Mouse (Mus musculus): ENCODE results near the gene Tubb5.
"Not testable (repeated sequence)": the region's sequence is repeated elsewhere in the genome, so short reads cannot be mapped to it uniquely, and the experiment has no call there.

Tubb5 gene

GRCm38 (mm10) chr17:35860831-35861197 lies 22.7 kb upstream of the Tubb5 start:
- DNase-seq (ENCODE audit: low spot score), result no peak

DNA sequence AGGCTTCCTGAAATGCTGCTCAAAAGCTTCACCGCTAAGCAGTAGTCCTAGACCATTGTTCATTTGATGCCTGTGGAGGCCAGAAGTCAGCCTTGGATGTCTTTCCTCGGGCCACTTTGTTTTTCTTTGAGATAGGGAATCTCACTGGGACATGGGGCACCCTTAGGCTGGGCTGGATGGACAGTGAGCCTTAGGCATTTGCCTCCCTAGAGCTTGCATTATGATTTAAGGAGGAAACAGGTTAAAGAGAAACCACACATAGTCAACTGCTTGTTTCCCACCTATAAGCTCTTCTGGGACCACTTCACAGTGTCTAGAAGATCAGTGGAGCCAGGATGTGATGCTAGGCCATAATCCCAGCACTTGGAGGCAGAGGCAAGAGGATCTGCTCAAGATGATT lies 21.7 kb upstream of the Tubb5 start:
- DNase-seq (ENCODE audit: low spot score), result no peak

DNA sequence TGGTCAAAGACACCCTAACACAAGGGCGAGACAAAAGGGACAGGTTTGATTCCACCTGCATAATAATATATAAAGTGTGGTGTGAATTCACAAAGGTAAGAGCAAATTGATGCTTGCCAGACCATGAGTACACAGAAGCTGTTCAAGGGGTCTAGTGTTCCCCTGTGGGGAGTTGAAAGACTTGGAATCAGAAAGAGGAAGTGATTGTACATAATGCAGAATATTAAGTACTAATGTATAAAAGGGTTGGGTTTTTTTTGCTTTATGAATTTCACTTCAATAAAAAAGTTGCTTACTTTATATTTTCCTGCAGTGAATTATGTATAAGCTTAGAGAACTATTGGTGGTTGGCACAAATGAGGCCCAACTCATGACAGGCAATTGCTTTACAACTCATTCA lies 21.3 kb upstream of the Tubb5 start:
- no peak for DNase-seq (ENCODE audit: low spot score)

GRCm38 (mm10) chr17:35850974-35851373 lies 12.9 kb upstream of the Tubb5 start:
- DNase-seq (ENCODE audit: low spot score), result no peak

GRCm38 (mm10) chr17:35848112-35848511 lies 10.0 kb upstream of the Tubb5 start:
- DNase-seq (ENCODE audit: low spot score), result no peak

GRCm38 (mm10) chr17:35843514-35843913 lies 5.4 kb upstream of the Tubb5 start:
- no peak for DNase-seq (ENCODE audit: low spot score)

DNA sequence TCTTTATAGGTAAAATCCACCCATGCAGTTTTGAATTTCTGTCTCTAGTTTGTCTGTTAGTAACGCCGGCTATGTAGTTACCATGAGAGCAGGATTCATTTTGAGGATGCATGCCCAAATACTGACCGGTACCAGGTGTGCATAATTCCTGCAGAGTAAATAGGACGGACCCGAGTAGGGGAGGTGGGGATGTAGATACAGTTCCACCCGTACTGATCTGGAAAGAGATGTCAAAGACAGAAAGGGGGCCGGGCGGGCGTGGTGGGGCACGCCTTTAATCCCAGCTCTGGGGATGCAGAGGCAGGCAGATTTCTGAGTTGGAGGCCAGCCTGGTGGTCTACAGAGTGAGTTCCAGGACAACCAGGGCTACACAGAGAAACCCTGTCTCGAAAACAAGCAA lies 3.9 kb upstream of the Tubb5 start:
- DNase-seq (ENCODE audit: low spot score), result no peak

- DNase-seq (ENCODE audit: low spot score), result peak; percentile 100
Observed at GRCm38 (mm10) chr17:35841076-35841950, 3.2 kb upstream of the Tubb5 start, which contains the start of gene Mdc1. TSS of gene Mdc1 (plus strand) at chr17:35841515.

GRCm38 (mm10) chr17:35840561-35840960 lies 2.5 kb upstream of the Tubb5 start:
- DNase-seq (ENCODE audit: low spot score), result no peak

- not testable (repeated sequence) for DNase-seq (ENCODE audit: low spot score)
Observed at GRCm38 (mm10) chr17:35839002-35839401, 896 bp upstream of the Tubb5 start.

DNA sequence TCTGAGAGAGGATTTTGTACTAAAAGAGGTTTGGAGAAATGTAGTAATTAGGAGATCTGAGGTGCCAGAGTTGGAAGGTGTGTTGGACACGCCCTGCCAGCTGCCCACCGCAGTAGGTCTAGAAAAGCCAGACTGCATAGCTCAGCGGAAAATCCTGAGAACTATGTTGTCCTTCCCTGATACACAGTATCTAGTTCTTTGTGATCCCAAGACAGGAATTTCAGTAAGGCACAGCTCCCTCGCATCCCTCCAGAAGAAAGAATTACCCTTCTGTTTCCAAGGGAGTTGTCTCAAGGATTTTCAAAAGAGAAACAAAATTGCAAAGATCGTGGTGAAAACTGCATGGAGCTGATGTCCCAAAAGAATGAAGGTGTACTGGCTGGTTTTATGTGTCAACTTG lies 464 bp upstream of the Tubb5 start:
- DNase-seq (ENCODE audit: low spot score), result no peak

- DNase-seq (ENCODE audit: low spot score), result peak; percentile 54
Observed at GRCm38 (mm10) chr17:35837487-35837886, 619 bp downstream of the Tubb5 start.

GRCm38 (mm10) chr17:35836991-35837422 lies 1.1 kb downstream of the Tubb5 start:
- DNase-seq (ENCODE audit: low spot score), result peak; percentile 88

DNA sequence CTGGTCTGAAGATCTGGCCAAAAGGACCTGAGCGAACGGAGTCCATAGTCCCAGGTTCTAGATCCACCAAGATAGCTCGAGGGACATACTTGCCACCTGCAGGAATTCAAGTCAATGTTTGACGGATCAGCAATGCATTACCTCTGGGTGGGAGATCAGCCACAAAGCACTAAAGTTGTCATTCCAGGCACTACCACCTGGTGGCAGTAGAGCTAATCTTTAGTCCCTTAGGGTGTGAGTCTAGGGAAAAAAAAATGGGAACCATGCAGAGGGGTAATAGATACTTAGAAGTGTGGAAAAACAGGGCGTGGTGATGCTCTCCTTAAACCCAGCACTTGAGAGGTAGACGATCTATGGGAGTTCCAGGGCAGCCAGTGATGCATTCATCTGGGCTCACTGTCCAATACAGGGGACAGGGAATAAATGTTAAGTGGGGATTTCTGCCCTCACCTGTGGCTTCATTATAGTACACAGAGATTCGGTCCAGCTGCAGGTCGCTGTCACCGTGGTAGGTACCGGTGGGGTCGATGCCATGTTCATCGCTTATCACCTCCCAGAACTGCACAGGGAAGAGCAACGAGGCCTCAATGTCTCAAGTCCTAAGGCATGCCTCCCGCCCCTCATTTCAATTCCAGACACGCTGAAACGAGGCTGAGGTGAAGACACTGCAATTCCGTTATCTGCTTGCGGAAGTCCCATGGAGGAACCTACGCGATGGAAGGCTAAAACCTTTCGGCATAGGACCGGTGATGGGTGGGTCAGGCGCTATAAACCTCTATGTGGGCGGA lies 1.7 kb downstream of the Tubb5 start:
- peak; percentile 88 for DNase-seq (ENCODE audit: low spot score)

DNA sequence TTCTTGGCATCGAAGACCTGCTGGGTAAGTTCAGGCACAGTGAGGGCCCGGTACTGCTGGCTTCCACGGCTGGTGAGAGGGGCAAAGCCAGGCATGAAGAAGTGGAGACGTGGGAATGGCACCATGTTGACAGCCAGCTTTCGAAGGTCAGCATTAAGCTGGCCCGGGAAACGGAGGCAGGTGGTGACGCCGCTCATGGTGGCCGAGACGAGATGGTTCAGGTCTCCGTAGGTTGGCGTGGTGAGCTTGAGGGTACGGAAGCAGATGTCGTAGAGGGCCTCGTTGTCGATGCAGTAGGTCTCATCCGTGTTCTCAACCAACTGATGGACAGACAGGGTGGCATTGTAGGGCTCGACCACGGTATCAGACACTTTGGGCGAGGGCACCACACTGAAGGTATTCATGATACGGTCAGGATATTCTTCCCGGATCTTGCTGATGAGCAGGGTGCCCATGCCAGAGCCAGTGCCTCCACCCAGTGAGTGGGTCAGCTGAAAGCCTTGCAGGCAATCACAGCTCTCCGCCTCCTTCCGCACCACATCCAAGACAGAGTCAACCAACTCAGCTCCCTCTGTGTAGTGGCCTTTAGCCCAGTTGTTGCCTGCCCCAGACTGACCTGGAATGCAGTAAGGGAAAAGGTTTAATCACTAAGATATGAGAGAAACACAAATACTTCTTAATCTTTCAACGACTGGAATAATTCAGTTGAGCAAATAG lies 2.5 kb downstream of the Tubb5 start:
- no peak for DNase-seq (ENCODE audit: low spot score)

DNA sequence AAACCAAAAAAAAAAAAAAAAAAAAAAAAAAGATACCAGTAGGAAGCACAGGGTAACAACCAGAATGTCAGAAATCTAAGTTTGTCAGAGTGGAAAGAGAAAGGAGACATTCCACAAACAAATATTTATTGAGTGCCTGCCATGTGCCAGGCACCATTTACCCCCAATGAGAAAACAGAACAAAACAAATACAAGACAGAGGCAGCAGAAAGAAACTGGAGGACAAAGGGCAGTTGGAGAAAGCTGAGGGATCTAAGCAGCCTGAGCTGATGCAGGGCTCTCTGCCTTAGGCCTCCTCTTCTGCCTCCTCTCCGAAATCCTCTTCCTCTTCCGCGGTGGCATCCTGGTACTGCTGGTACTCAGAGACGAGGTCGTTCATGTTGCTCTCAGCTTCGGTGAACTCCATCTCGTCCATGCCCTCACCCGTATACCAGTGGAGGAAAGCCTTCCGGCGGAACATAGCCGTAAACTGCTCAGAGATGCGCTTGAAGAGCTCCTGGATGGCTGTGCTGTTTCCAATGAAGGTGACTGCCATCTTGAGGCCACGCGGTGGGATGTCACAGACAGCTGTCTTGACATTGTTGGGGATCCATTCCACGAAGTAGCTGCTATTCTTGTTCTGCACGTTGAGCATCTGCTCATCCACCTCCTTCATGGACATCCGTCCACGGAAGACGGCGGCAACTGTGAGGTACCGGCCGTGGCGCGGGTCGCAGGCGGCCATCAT lies 3.2 kb downstream of the Tubb5 start:
- no peak for DNase-seq (ENCODE audit: low spot score)

DNA sequence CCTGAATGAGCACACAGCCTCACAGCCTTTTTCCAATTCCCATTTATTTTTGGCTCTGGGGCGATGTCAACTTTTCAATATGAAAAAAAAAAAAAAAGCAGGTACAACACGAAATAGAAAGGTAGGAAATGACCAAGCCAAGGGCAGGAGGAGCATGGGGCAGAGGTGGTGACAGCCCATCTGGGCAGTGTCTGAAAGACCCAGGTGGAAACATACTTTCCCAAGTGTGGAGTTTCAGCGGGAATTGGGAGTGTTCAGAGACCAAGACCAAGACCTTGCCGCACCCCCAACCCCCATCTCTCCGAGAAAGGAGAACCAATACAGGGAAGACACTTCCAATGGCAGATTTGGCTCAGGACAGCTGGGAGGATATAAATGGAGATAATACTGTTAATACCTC lies 4.2 kb downstream of the Tubb5 start:
- no peak for DNase-seq (ENCODE audit: low spot score)

DNA sequence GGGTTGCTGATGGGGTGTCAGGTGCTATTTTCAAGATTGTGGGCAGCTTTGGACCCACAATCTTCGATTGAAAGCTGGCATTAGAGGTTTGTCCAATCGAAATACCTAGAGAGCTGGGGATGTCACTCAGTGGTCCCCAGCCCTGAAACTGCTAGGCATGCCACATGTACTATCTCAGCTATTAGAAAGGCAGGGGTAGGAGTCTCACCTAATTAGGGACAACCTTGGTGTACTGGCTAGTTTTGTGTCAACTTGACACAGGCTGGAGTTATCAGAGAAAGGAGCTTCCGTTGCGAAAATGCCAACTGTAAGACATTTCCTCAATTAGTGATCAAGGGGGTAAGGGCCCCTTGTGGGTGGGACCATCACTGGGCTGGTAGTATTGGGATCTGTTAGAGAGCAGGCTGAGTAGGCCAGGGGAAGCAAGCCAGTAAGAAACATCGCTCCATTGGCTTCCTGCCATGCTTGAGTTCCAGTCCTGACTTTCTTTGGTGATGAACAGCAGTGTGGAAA lies 4.8 kb downstream of the Tubb5 start:
- no peak for DNase-seq (ENCODE audit: low spot score)

DNA sequence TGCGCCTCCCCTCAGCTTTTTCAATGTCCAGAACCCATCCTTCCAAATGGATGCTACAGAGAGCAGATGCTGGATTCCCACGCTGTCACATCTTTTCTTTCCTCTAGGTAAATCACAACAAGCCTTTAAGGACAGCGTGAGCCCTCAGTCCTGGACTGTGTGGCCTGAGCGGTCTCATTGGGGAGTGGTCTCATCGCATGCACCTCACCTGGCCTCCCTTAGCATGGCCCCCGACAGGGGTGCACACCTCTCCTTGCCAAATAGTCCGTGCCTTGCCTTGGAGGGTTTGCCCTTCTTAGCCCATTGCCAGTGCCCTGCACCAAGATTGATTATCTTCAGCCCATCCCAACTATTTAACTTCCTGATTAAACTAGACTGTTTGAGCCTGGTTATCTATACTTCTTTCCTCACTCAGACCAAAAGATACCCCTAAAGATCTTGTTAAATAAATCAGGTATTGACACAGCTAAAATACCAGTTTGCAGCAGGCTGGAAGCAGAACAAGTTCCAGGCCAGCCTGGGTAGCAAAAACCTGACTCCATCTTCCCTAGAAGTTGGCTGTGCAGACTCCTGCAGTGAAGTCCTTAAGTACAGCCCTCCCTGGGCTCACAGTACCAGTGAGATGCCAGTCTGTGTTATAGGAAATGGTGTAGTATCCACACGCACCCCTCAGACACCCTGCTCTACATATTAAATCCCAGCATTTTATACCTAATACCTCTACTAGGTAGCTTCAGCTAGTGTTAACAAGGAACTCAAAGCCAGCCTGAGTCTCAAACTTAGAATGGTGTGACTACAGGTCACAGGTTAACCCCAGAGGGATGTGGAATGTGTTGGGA lies 5.5 kb downstream of the Tubb5 start:
- no peak for DNase-seq (ENCODE audit: low spot score)

DNA sequence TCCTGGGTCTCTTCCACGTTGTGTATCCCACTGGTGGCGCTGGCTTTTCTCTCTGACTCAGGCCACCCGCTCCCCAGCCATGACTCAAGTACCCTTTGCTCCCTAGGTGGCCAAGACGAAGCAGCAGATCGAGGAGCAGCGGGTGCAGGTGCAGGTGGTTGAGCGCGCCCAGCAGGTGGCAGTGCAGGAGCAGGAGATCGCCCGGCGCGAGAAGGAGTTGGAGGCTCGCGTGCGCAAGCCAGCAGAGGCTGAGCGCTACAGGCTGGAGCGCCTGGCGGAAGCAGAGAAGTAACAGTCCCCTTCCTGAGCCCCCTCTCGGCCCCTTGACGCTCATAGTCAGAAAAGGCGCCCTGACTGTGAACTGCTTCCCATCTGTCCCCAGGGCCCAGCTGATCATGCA lies 8.4 kb downstream of the Tubb5 start:
- DNase-seq (ENCODE audit: low spot score), result peak; percentile 87
